Comparison of ENCODE assay signal across 8 mouse cellular contexts in genomic region chr8:89025281-89026138, GRCm38 (mm10). TPM values are rescaled to one million over a fixed set of nuclear protein-coding genes. Genes with fewer than 3 reads are reported as not detected.
DNase-seq lines count a peak whose midpoint lies in the region; ATAC-seq lines count a peak whose summit lies in the region.

No protein-coding gene starts in this region.

- H3K4me1 ChIP-seq in heart, embryonic 10.5 days: peaks cover 47% of the 10 kb centered on the region
- H3K4me1 ChIP-seq in hindbrain, embryonic 12.5 days: peaks cover 33% of the 10 kb centered on the region
- peaks cover 79% of the 10 kb centered on the region for H3K4me1 ChIP-seq in midbrain, embryonic 10.5 days

- H3K9ac ChIP-seq in hindbrain, embryonic 12.5 days: peak overlapping the region; percentile 56

- peak overlapping the region; percentile 59 for H3K4me3 ChIP-seq in heart, embryonic 10.5 days
- peak overlapping the region; percentile 32 for H3K4me3 ChIP-seq in hindbrain, embryonic 12.5 days
- peak overlapping the region; percentile 54 for H3K4me3 ChIP-seq in midbrain, embryonic 10.5 days

- H3K9me3 ChIP-seq in heart, embryonic 10.5 days: no peaks in the 10 kb centered on the region
- no peaks in the 10 kb centered on the region for H3K9me3 ChIP-seq in hindbrain, embryonic 12.5 days (replicated peaks)
- H3K9me3 ChIP-seq in midbrain, embryonic 10.5 days (replicated peaks): no peaks in the 10 kb centered on the region

- H3K4me2 ChIP-seq in hindbrain, embryonic 12.5 days (replicated peaks): peak overlapping the region; percentile 61

- peaks cover 24% of the 10 kb centered on the region for H3K36me3 ChIP-seq in heart, embryonic 10.5 days
- peaks cover 7% of the 10 kb centered on the region for H3K36me3 ChIP-seq in hindbrain, embryonic 12.5 days
- H3K36me3 ChIP-seq in midbrain, embryonic 10.5 days: peaks cover 32% of the 10 kb centered on the region

- 3% methylated on average over 54 of the region's 55 CpGs for WGBS in heart, embryonic 10.5 days
- WGBS in hindbrain, embryonic 12.5 days: 4% methylated on average over 52 of the region's 55 CpGs
- 3% methylated on average over 55 of the region's 55 CpGs for WGBS in midbrain, embryonic 10.5 days

- H3K27me3 ChIP-seq in heart, embryonic 10.5 days (ENCODE audit: insufficient read depth, poor library complexity, severe bottlenecking): peaks cover 10% of the 10 kb centered on the region
- peaks cover 24% of the 10 kb centered on the region for H3K27me3 ChIP-seq in hindbrain, embryonic 12.5 days
- peaks cover 20% of the 10 kb centered on the region for H3K27me3 ChIP-seq in midbrain, embryonic 10.5 days (ENCODE audit: low read depth, poor library complexity, severe bottlenecking)

- peak; percentile 86 for ATAC-seq in hindbrain, embryonic 12.5 days (ENCODE audit: low FRiP score)
- no peak for ATAC-seq in megakaryocyte-erythroid progenitor cell, adult 5-6 weeks (replicated peaks; ENCODE audit: low FRiP score, low TSS enrichment, poor library complexity, severe bottlenecking)

- DNase-seq in heart, embryonic 10.5 days (ENCODE audit: low spot score): peak; percentile 84
- DNase-seq in heart, adult 8-10 months (ENCODE audit: low spot score): no peak
- DNase-seq in Muller cell, postnatal 12 days (ENCODE audit: inconsistent ontology term): peak; percentile 46
- peak; percentile 79 for DNase-seq in midbrain, embryonic 10.5 days (ENCODE audit: low spot score)
- no peak for DNase-seq in cerebellum, adult 8-10 months
- no peak for DNase-seq in urinary bladder, postnatal 25 days (ENCODE audit: low spot score)

- peak overlapping the region; percentile 83 for H3K27ac ChIP-seq in heart, embryonic 10.5 days
- H3K27ac ChIP-seq in hindbrain, embryonic 12.5 days: no peak overlapping the region; the same call in 1 of the 2 replicates
- peak overlapping the region; percentile 83 for H3K27ac ChIP-seq in midbrain, embryonic 10.5 days (replicated peaks)

RNA-seq across cellular contexts. Expression of gene Sall1, which starts 18.5 kb away (rescaled TPM):
- polyA plus RNA-seq in heart, embryonic 10.5 days (2016; fragmentation: Nextera tagmentation; extraction: Ambion mirVana): 5.9 and 6.9 TPM in 2 replicates
- total RNA-seq in heart, adult 8-10 months (2022): 1 to 10 TPM in 3 of 4 experiments, under 1 TPM in 1; 0.92 to 1.4 (median 1.2) TPM
- polyA plus RNA-seq in hindbrain, embryonic 12.5 days (2016; fragmentation: Nextera tagmentation; extraction: Ambion mirVana): 13.1 and 15.6 TPM in 2 replicates
- 15.3 and 17.5 TPM in 2 replicates for polyA plus RNA-seq in midbrain, embryonic 10.5 days (2016; fragmentation: Nextera tagmentation; extraction: Ambion mirVana)
- not detected in 2 replicates for total RNA-seq in megakaryocyte-erythroid progenitor cell, adult 5-6 weeks (2014; fragmentation: Nextera tagmentation)
- total RNA-seq in megakaryocyte-erythroid progenitor cell, adult 5-6 weeks (2017): not detected in 2 replicates

Comparison
In these comparisons a context has a peak if more than half of its experiments do, and no peak if none do; other contexts are left out.
1. DNase-seq: peak in heart, embryonic 10.5 days (single experiment), Muller cell, postnatal 12 days (single experiment) and midbrain, embryonic 10.5 days (single experiment); none in heart, adult 8-10 months (single experiment), cerebellum, adult 8-10 months (single experiment) and urinary bladder, postnatal 25 days (single experiment).
2. Peak in every context shown above with its lines, with median percentiles within 50 percentile points of each other: H3K4me3 ChIP-seq.